Mouse (Mus musculus): ENCODE data around the gene Ube2ql1.

Gene Ube2ql1

DNA sequence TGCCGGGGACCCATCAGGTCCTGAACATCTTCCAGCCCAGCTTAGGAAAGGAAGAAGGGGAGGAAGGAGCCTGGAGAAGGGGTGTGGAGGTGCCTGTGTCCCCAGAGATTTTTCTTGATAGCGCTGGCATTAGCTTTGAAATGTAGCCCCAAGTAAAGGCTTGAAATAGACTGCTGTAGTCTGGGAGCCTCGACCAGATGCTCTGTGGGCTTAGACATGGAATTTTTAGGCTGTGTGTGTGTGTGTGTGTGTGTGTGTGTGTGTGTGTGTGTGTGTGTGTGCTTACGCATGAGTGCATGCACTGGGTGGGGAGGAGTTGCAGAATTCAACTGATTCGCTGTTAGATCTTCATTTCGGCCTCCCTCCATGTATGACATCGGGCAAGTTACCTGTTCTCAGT, 31.5 kb downstream of the Ube2ql1 start:
- DNase-seq (ENCODE audit: low read depth, low spot score) = no peak

DNA sequence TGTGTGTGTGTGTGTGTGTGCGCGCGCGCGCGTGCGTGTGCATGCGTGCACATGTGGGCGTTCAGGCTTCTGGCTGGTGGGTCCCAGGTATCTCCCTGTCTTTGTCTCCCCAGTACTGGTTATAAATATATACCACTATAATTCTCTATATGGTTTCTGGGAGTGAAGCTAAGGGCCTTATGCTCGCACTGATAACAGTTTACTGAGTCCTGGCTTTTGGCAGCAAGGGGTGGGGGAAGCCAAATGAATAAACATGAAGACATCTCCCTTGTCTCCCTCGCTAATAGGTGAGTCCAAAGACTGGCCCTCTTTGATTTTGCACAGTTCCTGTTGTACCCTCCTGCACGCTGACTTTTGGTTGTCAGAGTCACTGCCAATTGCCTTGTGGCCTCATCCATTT, 32.2 kb downstream of the Ube2ql1 start:
- no peak for DNase-seq (ENCODE audit: low read depth, low spot score)

DNA sequence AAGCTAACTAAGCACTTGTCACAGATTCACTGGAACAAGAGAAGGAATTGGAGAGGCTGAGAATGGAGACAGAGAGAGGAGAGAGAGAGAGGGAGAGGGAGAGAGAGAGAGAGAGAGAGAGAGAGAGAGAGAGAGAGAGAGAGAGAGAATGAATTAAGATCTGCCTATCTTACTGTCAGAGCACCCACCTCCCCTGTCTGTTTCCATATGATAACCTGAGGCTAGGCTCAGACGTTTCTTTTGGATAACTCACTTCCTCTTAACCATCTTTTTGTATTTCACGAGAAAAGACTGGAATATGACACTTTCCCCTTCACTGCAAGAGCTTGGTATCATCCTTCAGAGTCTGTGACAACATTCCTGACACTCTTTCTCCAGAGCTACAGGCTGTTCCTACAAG, 32.8 kb downstream of the Ube2ql1 start:
- no peak for DNase-seq (ENCODE audit: low read depth, low spot score)

DNA sequence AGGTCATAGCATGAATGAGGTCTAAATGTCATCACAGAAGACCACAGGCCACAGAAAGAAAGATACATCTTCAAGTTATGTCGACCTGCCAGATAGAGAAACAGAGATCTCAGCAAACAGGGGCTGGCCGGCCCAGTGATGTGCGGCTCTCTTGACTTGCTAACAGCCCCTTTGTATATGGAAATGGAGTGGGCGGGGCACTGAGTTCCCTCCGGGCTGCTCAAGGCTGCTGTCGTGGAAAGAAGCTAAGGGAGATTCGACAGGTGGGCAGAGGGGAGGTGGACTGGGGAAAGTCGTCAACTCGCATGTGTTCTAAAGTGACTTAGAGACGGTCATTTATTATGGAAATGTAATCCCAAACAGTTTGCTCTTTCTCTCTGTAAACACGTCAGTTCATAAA, 36.2 kb downstream of the Ube2ql1 start:
- peak; percentile 93 for DNase-seq (ENCODE audit: low read depth, low spot score)

DNA sequence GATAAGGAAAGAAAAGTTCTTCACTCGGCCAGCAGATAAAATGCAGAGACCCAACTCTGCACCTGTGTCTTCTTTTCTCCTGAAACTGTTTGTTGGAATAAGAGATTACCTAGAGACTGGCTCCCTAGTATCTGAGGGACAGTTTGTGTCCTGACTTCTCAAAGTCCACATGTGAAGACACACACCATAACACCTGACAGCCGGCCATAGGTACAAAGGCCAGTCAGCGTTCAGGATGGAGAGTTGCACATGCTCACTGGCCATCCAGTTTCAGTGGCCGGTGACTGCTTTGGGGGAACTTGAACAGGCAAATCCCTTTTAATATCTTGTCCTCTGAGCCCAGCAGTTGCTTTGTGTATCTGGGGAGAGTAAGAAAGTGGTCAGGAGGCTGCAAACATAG, 38.3 kb downstream of the Ube2ql1 start:
- DNase-seq (ENCODE audit: low read depth, low spot score) = no peak

DNA sequence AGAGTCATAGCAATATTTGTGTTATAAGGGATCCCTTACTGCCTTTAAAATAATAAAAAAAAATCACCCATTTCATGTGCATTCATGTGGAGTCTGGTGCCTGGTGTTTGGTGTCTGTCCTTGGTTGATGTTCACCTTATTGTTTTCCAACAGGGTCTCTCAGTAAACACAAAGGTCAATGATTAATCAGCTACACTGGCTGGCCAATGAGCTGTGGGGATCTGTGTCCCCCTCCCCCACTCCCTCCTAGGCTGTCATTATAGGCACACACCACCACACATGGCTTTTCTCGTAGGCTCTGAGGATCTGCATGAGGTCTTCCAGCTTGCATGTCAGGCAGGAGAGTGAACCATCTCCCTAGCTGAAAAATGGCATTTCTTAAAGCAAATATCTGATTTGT, 38.9 kb downstream of the Ube2ql1 start:
- no peak for DNase-seq (ENCODE audit: low read depth, low spot score)

DNA sequence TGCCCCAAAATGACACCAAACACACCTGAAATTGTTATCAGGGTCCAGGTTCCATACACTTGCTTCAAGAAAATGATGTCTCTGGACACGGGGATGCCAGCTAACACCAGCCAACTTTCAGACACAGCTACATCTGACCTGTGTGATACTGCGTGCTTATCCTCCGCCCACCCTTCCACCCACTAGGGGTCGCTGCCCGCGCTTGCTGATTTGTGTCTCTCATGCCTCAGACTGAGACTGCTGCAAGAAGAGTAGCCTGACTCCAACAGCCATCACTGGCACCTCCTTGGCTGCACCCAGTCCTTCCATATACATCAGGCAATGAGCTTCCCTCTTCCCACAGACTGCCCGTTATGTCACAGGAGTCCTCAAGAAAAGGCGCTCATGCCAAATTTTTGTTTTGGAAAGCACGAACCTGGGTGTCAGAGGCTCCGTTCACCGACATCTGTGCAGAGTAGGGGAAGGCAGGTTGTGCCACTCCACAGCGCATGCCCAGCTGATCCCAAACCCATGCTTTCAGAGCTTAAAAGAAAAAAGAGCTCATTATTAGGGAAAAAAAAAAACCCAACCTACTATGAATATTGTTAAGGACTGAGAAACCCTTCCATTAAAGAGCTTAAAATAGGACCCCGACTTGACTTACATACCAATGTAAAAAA, 43.2 kb downstream of the Ube2ql1 start:
- DNase-seq (ENCODE audit: low read depth, low spot score) = peak; percentile 87

DNA sequence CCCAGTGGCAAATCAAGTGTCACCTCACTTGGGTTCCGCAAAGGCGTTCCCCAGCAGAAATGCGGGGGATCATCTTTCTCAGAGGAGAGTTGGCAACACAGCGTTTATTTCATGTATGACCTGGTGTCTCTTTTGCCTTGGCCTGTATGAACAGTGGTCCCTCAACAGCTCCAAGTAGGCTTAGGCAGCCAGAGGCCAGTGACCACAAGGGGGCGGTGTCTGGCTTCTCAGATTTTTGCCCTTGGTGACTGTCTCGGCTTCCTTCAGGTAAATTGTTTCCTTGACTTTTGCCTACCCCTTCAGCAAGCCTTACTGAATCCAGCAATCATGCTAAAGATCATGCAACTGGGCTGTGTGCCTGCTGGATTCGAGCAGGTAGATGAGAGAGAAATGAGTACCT, 48.6 kb downstream of the Ube2ql1 start:
- peak; percentile 49 for DNase-seq (ENCODE audit: low read depth, low spot score)

DNA sequence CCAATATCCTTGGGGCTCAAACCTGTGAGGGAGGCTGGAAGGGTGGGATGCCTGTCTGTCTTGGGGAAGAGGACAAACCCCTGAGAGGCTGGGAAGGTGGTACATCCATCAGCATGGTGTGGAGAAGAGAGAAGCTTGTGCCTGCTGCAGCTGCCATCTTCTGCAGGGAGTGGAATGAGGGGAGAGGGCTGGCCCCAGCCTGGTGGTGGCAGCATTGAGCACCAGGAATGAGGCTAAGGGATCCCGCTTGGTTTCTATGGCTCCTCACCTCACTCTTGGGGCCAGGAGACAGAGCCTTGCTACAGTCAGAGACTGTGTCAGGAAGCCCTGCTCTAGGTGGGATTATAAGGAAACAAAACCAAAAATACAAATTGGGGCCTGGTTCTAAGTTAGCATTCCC, 52.7 kb downstream of the Ube2ql1 start:
- DNase-seq (ENCODE audit: low read depth, low spot score) = no peak

DNA sequence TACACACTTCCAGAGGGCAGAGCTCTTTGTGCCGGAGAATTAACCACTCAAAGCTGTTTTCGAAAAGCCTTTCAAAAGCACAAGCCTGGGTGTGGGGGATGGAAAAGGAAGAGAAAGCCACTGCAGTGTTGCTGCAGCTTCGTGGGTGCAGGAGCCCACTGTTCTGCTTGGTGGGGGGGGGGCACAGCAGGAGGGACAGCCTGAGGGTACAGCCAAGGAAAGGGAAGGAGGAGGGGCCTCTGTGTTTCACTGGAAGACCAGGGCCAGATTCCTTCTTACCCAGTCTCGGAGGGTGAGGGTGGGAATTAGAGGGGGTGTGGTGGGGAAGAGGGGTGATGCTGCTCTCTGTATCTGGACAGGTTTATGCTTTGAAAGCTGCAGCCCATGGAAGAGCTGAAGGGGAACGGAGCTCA, 54.3 kb downstream of the Ube2ql1 start:
- DNase-seq (ENCODE audit: low read depth, low spot score) = no peak

DNA sequence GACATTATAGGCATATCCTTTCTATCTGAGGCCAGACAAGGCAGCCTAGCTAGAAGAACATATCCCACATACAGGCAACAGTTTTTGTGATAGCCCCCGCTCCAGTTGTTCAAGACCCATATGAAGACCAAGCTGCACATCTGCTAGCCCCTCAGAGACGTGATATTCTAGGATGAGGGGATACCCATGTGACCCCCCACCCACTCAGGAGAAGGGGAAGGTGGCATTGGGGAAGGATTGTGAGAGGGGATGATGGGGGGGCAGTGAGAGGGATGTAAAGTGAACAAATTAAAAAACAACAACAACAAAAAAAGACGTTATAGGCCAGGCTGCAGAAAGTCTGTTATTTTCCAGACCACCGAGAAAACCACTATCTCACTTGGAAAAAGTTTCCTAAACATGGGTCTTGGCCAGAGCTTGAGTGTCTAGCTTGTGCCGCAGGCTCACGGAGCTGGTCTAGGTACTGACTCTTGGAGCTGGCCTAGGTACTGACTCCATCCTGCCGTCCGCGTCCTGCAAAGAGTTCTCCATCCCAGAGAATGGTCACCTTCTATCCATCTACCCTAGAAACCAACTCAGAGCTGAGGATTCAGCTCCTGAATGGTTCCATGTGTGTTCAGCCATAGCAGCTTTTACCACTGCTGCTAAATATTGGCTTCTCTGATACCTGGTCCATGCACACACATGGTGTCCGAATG, 65.6 kb downstream of the Ube2ql1 start:
- DNase-seq (ENCODE audit: low read depth, low spot score) = peak; percentile 21

DNA sequence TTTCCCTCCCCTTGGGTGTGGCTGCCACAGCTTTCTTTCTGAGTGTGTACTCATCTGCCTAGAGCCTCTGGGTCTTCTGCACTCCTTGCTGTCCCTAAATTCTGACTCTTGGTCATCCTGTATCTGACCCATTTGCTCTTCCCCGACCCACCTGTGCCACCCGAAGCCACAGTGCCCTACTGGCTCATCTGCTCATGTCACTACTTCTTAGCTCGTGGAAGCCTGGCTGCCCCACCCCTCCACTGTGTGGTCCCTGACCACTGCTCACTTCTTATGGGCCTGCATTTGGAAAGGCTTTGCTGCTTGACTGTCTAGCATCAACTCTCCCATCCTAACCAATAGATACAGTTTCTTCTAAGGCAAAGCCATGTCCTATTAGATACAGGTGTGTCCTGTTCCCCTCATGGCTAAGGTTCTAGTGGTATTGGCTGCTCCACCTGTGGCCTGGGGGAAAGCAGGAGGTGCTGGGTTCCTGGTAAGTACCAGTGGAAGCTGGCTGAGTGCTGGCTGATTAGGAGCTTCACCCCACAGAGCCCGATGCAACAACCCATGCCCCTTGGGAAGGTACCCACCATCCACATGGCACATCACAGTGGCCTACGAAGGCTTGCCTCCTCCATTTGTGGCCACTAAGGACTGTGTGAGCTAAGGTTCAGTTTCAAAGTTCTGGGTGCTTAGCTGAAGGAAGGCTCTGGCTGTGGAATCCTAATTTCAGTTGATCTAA, 66.3 kb downstream of the Ube2ql1 start:
- DNase-seq (ENCODE audit: low read depth, low spot score) = no peak

DNA sequence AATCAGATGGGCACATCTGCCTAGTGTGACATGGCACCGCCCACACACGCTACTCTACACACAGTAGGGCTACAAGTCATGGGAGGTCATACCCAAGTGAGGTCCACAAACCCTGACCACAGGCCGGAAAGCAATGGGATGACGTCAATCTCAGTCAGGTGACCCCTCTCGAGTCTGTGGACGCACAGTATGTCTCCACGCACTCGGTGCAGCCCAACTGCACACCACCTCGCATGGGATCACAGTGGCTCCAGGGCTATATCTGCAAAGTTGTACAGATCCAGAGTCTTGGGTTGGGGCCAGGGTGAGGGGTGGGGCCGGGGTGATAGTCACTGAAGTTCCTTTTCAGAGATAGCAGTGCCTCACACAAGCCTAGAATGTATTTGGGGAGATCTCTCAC, 67.1 kb downstream of the Ube2ql1 start:
- DNase-seq (ENCODE audit: low read depth, low spot score) = no peak

DNA sequence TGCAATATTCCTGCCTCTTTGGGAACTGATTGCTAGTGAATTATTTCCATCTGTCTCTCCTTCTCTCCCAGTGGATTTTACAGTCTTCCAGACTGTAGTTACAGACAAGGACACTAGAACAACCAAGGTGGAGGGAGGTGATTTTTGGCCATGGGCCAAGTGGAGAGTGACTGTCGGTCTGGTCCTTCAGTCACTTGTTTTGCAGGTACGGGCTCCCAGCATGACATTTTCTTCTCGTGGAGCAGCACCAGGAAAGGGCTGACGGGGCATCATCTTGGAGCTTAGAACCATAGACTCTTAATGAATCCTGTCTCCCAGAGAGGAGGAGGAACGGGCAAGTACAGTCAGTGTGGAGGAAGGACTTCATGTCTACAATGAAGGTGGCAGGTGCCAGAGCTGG, 67.6 kb downstream of the Ube2ql1 start:
- no peak for DNase-seq (ENCODE audit: low read depth, low spot score)

DNA sequence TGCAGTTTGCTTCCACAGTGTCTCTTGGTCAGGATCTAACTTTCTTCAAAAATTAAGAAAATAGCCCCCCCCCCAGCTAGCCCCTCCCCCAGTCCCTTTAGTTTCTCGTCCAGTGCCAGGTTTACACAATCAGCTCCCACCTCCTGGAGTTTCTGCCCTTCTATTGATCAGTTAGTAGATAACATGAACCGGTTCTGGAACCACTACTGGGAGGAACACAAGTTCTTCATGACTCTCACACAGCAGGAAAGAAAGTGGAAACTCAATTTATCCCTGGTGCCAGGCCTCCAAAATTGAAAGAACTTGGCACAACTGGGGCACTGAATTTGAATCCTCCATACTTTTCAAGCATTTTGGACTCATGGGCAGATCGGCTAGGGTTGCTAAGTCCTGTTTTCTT, 85.2 kb downstream of the Ube2ql1 start:
- DNase-seq (ENCODE audit: low read depth, low spot score) = no peak
